Mouse (Mus musculus) cerebellum, adult 2 months (tissue): ENCODE measurements around the gene Ergic1.

ENCODE experiments used
- CTCF ChIP-seq: fragments of 200-500 bp; IDR thresholded peaks from 2 replicates; pipeline ENCODE4 v1.5.1; 2011; ENCODE audit warnings: low read depth, mild to moderate bottlenecking, control low read depth, low read length, moderate library complexity, borderline replicate concordance; ENCODE audit not compliant: insufficient read depth
- POLR2A ChIP-seq: fragments of 200-500 bp; IDR thresholded peaks from 2 replicates; pipeline ENCODE4 v1.6.1; 2011; ENCODE audit warnings: low read length, control low read depth, borderline replicate concordance; ENCODE audit not compliant: insufficient read depth

GRCm38 (mm10) chr17:26644509-26645410, 83.5 kb downstream of the Ergic1 start:
- TF ChIP-seq POLR2A (no peak), CTCF (no peak)
